Mouse (Mus musculus) midbrain, postnatal 0 days (tissue): ENCODE results near the gene Fut1. TPM values are rescaled to one million over a fixed set of nuclear protein-coding genes. Genes with fewer than 3 reads are reported as not detected.

Experiments
- ATAC-seq: fragments of 200-750 bp; cut with Nextera tagmentation; 2 replicates; pipeline ENCODE4 v1.8.0; 2017; ENCODE audit warnings: moderate number of reproducible peaks, mild to moderate bottlenecking, moderate TSS enrichment, moderate library complexity; ENCODE audit not compliant: low FRiP score
- DNase-seq: peaks from one replicate; pipeline ENCODE4 v3.0.0-alpha.2; 2015; ENCODE audit warnings: low spot score
- H3K27ac ChIP-seq: fragments of 300-500 bp; sonication (generic); 2 replicates; pipeline ENCODE4 v1.5.1; 2014; ENCODE audit warnings: low read depth, mild to moderate bottlenecking, low read length, mixed read lengths
- H3K27me3 ChIP-seq: fragments of 300-500 bp; sonication (generic); 2 replicates; pipeline ENCODE4 v1.6.1; 2014; ENCODE audit warnings: low read length, control low read depth, mixed read lengths; ENCODE audit not compliant: insufficient read depth
- H3K36me3 ChIP-seq: fragments of 300-500 bp; sonication (generic); 2 replicates; pipeline ENCODE4 v1.6.1; 2014; ENCODE audit warnings: low read length, control low read depth, mixed read lengths; ENCODE audit not compliant: insufficient read depth
- H3K4me1 ChIP-seq: fragments of 300-500 bp; sonication (generic); 2 replicates; pipeline ENCODE4 v1.6.1; 2014; ENCODE audit warnings: mild to moderate bottlenecking, control low read depth, antibody characterized with exemption, low read length, mixed read lengths; ENCODE audit not compliant: insufficient read depth
- H3K4me2 ChIP-seq: fragments of 300-500 bp; sonication (generic); 2 replicates; pipeline ENCODE4 v1.6.1; 2014; ENCODE audit warnings: low read depth, mild to moderate bottlenecking, low read length, mixed read lengths; ENCODE audit not compliant: poor library complexity, severe bottlenecking
- H3K4me3 ChIP-seq: fragments of 300-500 bp; sonication (generic); 2 replicates; pipeline ENCODE4 v1.5.1; 2014; ENCODE audit warnings: low read depth, mild to moderate bottlenecking, low read length, moderate library complexity
- H3K9ac ChIP-seq: fragments of 300-500 bp; sonication (generic); replicated peaks from 2 replicates; pipeline ENCODE4 v1.6.1; 2014; ENCODE audit warnings: mild to moderate bottlenecking, low read length, moderate library complexity, mixed read lengths; ENCODE audit not compliant: poor library complexity, severe bottlenecking
- H3K9me3 ChIP-seq: fragments of 300-500 bp; sonication (generic); 2 replicates; pipeline ENCODE4 v1.6.1; 2016; ENCODE audit warnings: low read length, control low read depth
- CTCF ChIP-seq: IDR thresholded peaks from 2 replicates; pipeline ENCODE4 v1.5.1; 2016; ENCODE audit warnings: antibody characterized with exemption, mild to moderate bottlenecking
- WGBS: fragments of 180-500 bp; shearing (Covaris S2); extraction: QIAGEN DNeasy Blood & Tissue Kit; methylation state at CpG from one replicate; pipeline ENCODE4 v1.1.7; 2014; 5-methylcytosine and 5-hydroxymethylcytosine counted together
- polyA plus RNA-seq: library from polyadenylated mRNA; unstranded; fragments of >200 nt; fragmentation: Nextera tagmentation; extraction: Ambion mirVana; gene quantifications from 2 replicates; pipeline ENCODE4 v1.2.1, GENCODE M21; 2015
- total RNA-seq: library from RNA; depleted of rRNA; stranded (reverse); fragments of >200 nt; gene quantifications from 2 replicates; pipeline ENCODE4 v1.2.3, GENCODE M21; 2014

The Fut1 gene
- total and polyA plus RNA-seq, 2 experiments from 2014 or later = not detected

- no peaks in the 10 kb centered on the region for H3K9me3 ChIP-seq
- H3K36me3 ChIP-seq = no peaks in the 10 kb centered on the region
- no peaks in the 10 kb centered on the region for H3K27me3 ChIP-seq
- DNase-seq (no peak), ATAC-seq (no peak)
- H3K4me3 ChIP-seq = no peak overlapping the region
- TF ChIP-seq CTCF = no peak
- no peaks in the 10 kb centered on the region for H3K4me1 ChIP-seq
- no peak overlapping the region for H3K9ac ChIP-seq
- no peak overlapping the region for H3K27ac ChIP-seq
- WGBS = 93% methylated on average over 5 of the region's 5 CpGs
- H3K4me2 ChIP-seq = no peak overlapping the region
These were observed 20.1 kb upstream of the Fut1 start for GRCm38 (mm10) chr7:45597013-45597412.

DNA sequence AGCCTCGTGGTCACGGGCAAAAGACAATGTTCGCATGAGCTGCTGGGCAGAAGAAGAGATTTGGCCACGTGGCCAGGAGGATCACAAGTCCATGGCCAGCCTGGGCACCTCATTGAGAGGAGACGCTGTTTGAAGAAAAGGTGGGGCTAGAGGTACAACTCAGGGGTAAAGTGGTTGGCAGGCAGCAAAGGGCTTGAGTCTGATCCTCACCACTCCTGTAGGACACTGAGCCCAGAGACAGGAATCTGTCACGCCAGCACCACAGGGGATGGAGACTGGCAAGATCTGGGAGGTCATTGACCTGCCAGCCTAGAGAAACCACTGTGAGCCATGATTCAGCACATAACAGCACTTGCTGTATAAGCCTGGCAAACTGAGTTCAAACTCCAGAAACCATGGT lies 19.6 kb upstream of the Fut1 start:
- H3K27me3 ChIP-seq = no peaks in the 10 kb centered on the region
- H3K9me3 ChIP-seq = no peaks in the 10 kb centered on the region
- DNase-seq (no peak), ATAC-seq (no peak)
- H3K36me3 ChIP-seq = no peaks in the 10 kb centered on the region
- no peak overlapping the region for H3K4me2 ChIP-seq
- no peak overlapping the region for H3K9ac ChIP-seq
- no peak overlapping the region for H3K4me3 ChIP-seq
- H3K4me1 ChIP-seq = no peaks in the 10 kb centered on the region
- WGBS = 86% methylated on average over 6 of the region's 6 CpGs
- no peak for TF ChIP-seq CTCF
- H3K27ac ChIP-seq = no peak overlapping the region

GRCm38 (mm10) chr7:45598960-45599879 lies 17.9 kb upstream of the Fut1 start:
- Histone ChIP-seq H3K9me3 (no peaks in the 10 kb centered on the region), H3K27ac (no peak overlapping the region), H3K4me2 (no peak overlapping the region), H3K27me3 (no peaks in the 10 kb centered on the region), H3K4me1 (no peaks in the 10 kb centered on the region), H3K36me3 (no peaks in the 10 kb centered on the region), H3K4me3 (no peak overlapping the region), H3K9ac (no peak overlapping the region)
- 57% methylated on average over 18 of the region's 18 CpGs for WGBS
- no peak for TF ChIP-seq CTCF
- ATAC-seq = no peak
- DNase-seq = no peak

DNA sequence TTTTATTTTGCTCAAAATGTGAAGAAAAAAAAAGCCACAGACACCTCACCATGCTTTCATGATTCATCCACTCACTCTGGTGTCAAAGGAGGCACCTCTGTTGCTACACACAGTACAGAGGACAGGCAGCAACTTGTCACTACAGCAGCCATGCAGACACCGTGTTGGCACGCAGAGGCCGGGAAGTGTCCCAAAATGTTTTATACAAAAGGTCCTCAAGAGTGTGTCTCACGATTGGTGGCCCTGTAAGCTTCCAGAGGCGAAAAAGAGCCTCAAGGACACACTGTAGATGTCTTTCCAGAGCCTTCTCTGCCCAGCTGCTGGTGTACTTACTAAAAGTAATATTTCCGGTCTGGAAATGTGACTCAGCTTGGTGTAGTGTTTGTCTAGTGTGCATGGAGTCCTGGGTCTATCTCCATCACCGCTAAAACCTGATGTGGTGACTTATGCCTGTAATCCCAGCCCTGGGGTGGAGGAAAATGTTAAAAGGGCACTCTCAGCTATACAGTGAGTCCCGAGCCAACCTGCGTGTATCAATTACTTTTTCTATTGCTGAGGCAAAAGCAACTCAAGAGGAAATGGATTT lies 11.3 kb upstream of the Fut1 start:
- 81% methylated on average over 9 of the region's 9 CpGs for WGBS
- Histone ChIP-seq H3K9me3 (no peaks in the 10 kb centered on the region), H3K36me3 (no peaks in the 10 kb centered on the region), H3K27me3 (no peaks in the 10 kb centered on the region), H3K27ac (no peak overlapping the region), H3K4me2 (no peak overlapping the region), H3K4me1 (no peaks in the 10 kb centered on the region), H3K4me3 (no peak overlapping the region), H3K9ac (no peak overlapping the region)
- TF ChIP-seq CTCF = no peak
- no peak for DNase-seq
- ATAC-seq = no peak

- Histone ChIP-seq H3K27ac (no peak overlapping the region), H3K4me1 (no peaks in the 10 kb centered on the region), H3K4me3 (no peak overlapping the region), H3K9me3 (no peaks in the 10 kb centered on the region), H3K36me3 (no peaks in the 10 kb centered on the region), H3K27me3 (no peaks in the 10 kb centered on the region), H3K4me2 (no peak overlapping the region), H3K9ac (no peak overlapping the region)
- DNase-seq (no peak), ATAC-seq (no peak)
- TF ChIP-seq CTCF = no peak
- 76% methylated on average over 1 of the region's 1 CpGs for WGBS
These were observed 7.6 kb upstream of the Fut1 start for GRCm38 (mm10) chr7:45609511-45609910.

GRCm38 (mm10) chr7:45616277-45616676 lies 812 bp upstream of the Fut1 start:
- no peak overlapping the region for H3K4me3 ChIP-seq
- H3K9ac ChIP-seq = no peak overlapping the region
- no peak overlapping the region for H3K27ac ChIP-seq
- TF ChIP-seq CTCF = no peak
- ATAC-seq (no peak), DNase-seq (no peak)
- no peaks in the 10 kb centered on the region for H3K36me3 ChIP-seq
- WGBS = 29% methylated on average over 6 of the region's 6 CpGs
- H3K27me3 ChIP-seq = peaks cover 20% of the 10 kb centered on the region
- no peaks in the 10 kb centered on the region for H3K4me1 ChIP-seq
- H3K4me2 ChIP-seq = no peak overlapping the region
- no peaks in the 10 kb centered on the region for H3K9me3 ChIP-seq
